Mouse (Mus musculus) olfactory bulb, adult 2 months (tissue): ENCODE measurements around the gene Bcl2l1.

Experiments used
- CTCF ChIP-seq: fragments of 200-500 bp; IDR thresholded peaks from 2 replicates; pipeline ENCODE4 v1.5.1; 2012; ENCODE audit warnings: low read depth, mild to moderate bottlenecking, low read length, moderate library complexity; ENCODE audit not compliant: insufficient read depth
- POLR2A ChIP-seq: fragments of 200-500 bp; IDR thresholded peaks from 2 replicates; pipeline ENCODE4 v1.6.1; 2012; ENCODE audit warnings: mild to moderate bottlenecking, low read depth, low read length, moderate library complexity; ENCODE audit not compliant: insufficient read depth

- TF ChIP-seq CTCF (no peak), POLR2A (no peak)
These were observed 37.2 kb downstream of the Bcl2l1 start for GRCm38 (mm10) chr2:152794281-152794827.
